Mouse (Mus musculus): Measurements from ENCODE around the gene Mad1l1. TPM values are rescaled to one million over a fixed set of nuclear protein-coding genes. Genes with fewer than 3 reads are reported as not detected.

Gene Mad1l1
- polyA plus RNA-seq, 1 experiment: 21.6 TPM

DNA sequence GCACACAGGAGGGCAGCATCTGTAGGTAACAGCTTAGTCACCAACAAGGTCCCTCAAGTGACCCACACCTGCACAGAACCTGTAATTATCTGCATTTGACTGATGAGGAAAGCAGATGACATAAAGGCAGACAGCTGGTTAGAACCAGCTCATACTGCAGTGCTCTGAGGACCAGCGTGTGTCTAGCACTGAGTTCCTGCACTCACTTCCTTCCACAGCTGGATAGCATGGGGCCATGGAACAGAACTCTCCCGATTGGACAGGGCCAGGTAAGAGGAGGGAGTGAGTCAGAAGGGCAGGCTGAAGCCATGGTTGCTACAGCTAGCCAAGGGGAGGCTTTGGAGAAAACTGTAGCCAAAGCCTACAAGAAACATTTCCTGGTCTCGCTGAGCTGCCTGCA lies 259.0 kb downstream of the Mad1l1 start:
- DNase-seq (ENCODE audit: low read depth): no peak

DNA sequence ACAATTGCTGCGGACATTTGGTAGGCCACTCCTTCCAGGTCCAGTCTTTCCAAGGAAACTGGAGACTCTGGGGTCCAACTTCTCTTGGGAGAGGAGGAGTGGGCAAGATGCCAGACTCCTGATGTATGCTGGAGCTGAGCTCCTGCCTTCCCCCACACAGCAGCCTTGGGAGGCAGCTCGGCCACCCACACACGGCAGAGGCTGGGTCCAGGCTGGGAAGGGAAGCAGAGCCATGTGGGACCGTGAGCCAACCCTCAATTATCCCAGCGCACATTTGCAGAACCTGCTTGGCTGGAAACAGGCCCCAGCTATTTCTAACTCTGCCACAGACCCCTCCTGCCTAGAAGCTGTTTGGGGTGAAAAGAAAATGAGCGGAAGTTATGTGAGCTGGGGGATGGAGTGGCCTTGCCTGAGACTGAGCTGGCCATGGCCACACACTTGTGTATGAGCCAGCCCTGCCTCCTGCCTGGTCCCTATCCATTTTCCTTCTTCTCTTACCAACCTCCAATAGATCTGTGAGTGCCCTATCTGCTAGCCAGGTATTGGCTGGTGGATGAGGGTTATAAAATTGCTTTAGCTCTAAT lies 260.0 kb downstream of the Mad1l1 start:
- no peak for DNase-seq (ENCODE audit: low read depth)

DNA sequence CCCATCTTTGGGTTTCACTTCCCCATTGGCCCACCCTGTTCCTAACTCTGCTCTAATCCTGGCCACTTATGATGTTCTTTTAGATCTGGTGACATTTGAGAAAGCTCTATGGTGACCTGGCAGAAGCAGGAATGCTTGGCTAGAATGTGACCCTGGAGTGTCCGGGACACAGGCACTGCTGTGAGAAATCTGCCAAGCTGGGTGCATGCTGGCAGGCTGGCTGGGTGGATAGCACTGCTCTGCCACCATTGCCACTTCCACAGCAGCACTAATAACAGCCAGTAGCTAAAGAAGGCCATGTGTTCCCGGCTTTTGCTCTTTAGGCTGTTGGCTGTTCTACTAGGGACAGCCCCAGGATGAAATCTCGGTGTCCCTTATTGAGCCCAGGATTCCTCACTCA lies 265.1 kb downstream of the Mad1l1 start:
- DNase-seq (ENCODE audit: low read depth): no peak

DNA sequence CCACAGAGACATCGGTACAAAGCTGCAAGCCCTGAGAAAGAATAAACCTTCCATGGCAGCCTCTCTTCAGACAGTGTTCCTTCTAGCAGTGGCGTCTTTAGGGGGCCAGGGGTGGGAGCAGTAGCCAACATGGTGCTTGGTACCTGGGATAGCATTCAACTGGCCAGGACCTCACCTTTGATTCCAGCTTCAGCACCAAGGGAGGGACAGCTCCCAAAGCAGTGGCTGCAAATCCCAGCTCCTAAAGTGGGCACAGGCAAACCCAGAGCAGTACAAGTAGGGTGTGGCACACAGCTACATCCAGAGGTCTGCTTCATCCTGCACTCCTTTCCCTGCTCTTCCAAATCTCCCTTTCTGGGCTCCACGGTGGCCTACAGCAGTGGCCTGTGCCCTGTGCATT lies 265.9 kb downstream of the Mad1l1 start:
- no peak for DNase-seq (ENCODE audit: low read depth)

DNA sequence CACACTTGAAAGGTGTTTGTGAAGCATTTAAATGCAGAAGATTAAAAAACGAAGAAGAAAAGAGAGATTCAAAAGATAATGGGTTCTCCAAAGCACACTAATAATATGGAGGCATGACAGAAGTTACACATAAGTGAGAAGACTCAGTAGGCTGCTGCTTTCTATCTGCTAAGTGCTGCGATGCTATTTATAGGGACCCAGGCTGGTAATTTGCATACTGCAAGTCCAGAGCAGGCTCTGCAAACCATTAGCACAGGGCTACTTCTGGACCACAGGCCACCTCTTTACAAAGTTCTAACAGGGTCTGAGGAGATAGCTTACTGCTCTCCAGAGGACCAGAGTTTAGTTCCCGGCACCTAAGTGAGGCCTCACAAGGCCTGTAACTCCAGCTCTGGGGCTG lies 267.7 kb downstream of the Mad1l1 start:
- DNase-seq (ENCODE audit: low read depth): no peak

DNA sequence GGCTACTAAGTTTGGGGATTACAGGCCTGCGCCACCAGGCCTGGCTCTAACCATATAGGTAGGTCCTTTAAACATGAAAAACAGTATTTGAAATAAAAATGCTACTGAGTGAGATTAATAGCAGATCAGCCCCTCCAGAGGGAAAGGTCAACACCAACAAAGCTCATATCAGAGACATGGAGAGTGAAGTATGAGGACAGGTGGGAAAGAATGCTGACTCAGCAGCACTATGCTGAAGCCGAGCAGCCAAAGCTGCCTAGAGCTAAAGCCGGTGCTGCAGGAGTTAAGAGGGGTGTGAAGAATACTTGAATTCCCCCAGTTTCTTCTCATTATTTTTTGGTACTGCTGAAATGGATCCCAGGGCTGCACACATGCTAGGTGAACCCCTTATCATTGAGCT lies 268.9 kb downstream of the Mad1l1 start:
- no peak for DNase-seq (ENCODE audit: low read depth)

DNA sequence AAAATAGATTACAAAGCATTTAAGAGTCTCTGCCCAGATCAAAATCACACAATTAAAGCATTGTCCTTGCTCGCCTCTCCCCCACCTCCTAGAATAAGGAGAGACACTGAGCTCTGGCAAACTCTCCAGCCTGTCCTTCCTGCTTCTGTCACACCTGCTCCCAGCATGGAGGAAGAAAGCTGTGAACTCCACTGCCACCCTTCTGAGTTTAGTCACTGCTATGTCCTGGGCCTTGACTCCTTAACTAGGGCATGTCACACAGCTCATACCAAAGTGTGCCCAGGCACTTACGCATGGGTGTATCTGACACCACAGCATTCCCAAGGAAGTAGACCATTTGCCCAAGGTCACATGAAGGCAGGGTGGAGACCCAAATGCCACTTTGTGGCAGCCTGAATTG lies 275.9 kb downstream of the Mad1l1 start:
- no peak for DNase-seq (ENCODE audit: low read depth)

DNA sequence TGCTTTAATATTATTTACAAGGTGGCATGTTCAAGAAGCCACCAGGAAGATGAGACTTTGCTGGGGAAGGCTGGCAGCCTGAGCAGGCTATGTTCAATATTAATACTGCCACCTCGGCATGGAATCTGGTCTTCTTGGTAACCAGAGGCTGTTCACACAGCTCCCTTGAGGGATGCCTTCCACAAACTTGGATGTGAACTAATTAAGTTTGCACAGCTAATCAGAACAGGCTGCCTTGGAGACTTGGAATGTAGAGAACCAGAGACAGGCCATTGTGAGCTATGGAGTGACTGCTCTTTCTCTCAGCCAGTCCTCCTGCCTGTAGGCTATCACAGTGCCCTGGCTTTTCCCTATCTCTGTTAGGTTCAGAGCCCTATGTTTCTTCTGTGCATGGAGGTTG lies 278.4 kb downstream of the Mad1l1 start:
- no peak for DNase-seq (ENCODE audit: low read depth)

DNA sequence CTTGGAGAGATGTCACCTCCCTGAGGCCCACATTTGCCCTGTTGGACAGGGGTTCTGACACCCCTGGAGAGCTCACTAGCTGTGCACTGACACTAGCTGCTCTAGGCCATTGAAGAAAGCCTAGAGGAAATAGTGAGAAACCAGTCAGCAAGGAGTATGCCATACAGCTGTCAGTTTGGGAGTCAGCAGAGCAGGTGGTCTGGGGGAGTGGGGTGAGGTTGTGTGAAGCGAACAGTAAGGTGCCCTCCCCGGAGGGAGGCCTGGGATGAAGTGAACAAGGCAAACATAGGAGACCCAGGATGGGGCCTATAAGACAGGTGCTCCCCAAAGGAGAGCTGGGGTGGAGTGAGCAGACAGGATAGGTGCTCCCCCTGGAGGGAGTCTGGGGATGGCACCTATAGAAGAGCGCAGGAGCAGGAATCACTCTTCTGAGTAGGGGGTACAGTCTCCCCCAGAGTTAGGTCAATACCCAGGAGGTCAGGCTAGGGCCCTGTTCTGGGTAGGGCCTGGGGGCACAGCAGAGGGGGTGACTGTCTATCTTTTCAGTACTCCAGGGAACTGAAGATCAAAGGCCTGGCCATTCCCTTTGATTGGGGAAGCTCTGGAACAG lies 279.2 kb downstream of the Mad1l1 start:
- DNase-seq (ENCODE audit: low read depth): no peak

DNA sequence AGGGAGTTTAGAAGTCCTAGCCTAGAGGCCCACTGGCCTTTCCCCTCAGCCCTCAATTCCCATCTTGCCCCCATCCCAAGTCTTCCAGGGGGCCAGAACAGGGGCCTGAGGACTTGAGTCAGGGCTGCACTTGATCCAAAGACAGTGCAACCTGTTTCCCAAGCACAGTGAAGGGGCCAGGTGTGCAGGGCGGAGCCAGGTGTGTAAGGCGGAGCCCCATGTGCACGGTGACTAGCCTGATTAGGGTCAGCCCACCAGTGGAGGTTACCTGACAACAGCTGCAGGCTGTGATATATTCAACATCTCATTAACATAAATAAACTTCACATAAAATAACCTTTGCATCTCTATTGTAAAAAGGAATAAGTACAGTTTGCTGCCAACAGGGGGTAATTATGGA lies 280.3 kb downstream of the Mad1l1 start:
- no peak for DNase-seq (ENCODE audit: low read depth)

DNA sequence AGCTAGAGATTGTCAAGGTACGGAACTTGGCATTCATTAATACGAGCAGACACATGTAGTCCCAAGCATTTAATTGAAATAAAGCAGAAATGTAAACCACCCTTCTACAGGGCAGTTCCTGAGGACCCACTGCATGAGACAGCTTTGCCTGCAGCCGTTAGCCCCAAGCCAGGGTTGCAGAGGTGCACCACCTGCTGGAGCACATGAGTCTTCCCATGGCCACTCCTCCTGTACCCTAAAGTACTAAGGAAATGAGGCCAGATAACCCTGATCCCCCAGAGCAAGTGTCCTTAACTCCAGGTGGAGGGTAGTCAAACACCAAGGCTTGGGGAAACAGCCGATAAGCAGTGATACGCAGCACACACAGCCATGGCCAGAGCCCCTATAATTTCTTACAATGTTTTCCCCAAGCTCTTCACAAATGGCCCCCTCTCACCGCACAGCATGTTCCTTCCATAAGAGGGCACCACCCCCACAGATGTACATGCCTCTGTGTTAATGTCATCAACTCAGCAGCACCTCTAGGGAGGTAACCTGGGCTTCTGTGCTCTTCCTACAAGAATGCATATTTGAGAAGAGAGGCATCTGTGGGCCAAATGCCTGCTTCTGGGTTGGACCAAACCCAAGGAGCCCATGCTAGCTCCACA lies 283.6 kb downstream of the Mad1l1 start:
- DNase-seq (ENCODE audit: low read depth): no peak

DNA sequence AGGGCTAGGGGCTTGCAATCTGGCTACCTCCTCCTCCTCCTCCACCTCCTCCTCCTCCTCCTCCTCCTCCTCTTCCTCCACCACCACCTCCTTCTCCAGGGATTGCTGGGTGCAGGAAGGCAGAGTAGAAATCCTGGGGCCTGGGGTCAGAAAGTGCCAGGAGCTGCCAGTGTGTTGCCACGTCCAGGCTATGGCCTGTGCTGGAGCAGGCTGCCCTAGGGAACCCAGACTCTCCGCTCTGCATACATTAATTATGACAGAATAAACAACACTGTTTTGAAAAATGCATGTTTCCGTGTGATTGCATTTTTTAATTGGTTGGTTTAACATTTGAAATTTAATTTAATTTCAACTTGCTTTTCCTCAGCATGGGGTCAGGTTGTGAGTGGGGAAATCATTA lies 285.7 kb downstream of the Mad1l1 start:
- no peak for DNase-seq (ENCODE audit: low read depth)

DNA sequence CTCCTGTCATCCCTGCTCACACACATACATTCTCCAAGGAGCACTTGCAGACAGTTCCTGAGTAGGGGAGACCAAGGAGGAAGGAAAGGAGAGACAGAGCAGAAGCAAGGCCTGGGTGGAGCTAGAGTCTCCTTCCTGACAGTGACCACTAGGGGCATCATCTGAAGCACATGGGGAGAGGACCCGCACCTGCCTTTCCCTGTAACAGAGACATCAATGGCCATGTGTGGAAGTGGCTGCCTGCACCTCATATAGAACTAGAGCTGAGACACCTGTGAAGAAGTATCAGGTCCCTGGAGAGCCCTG lies 286.4 kb downstream of the Mad1l1 start:
- DNase-seq (ENCODE audit: low read depth): no peak

DNA sequence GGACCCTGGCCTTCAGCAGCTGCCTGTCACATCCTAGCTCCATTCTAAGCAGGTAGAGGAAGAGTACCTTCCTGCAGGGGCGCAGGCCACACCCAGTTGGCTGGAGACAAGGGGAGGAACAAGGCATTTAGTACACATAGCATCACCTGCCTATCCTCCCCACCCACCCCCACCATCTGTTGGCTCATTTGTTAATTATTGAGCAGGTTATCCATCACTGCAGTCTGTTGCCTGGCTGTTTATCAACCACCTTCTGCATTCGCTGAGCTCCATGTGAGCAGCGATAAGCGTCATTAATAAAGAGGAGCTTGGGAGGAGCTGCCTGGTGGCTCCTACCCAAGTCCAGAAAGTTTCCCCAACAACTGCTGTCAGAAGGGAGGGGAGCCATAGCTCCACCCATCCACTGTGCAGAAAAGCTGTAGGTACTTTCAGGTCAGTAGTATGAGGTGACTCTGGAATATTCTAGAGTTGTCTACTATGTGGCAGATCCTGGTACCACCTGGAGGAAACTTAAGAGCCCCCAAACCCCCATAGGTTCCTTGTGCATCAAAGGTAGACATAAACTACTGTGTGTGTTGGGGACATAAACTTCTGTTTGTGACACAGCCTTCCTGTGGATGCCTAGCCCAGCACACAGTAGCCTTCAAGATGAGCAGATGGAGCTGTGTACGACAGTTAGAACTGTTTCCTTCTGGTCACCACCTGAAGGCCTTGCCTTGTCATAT lies 286.9 kb downstream of the Mad1l1 start:
- no peak for DNase-seq (ENCODE audit: low read depth)

DNA sequence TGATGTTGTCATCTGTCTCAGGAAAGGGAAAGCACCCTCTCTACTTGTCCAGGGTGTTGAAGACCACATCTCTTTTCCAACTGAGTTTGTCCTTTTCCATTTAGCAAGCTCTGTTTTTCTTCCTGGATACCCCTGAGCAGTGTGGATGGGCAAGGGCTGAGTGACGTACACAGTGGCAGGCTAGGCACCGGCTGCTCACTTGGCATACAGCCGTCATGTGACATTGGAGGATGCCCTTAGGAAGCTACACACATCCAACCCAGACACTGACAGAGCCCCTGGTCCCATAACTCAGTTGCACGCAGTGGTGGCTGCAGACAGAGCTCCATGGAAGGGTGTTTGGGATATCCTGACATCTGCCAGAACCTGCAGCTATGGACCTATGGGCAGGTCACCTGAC lies 295.0 kb downstream of the Mad1l1 start:
- DNase-seq (ENCODE audit: low read depth): no peak

DNA sequence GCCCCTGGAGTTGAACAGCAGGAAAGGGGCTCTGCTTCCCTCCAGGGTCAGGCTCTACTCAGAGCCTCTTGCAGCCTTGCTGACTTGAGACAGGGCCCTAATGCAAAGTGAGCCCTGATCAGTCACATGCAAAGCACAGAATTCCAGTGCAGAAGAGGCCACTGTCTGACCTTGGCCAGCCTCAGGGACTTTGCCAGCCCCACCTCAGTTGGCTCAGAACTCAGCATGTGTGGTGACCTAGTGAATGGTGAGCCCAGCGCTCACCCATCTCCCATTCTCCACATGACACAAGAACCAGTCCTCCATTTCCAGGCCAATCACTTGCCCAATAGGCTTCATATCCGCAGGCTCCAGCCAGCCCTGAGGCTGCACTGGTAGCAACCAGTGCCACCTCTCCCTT lies 296.1 kb downstream of the Mad1l1 start:
- DNase-seq (ENCODE audit: low read depth): no peak

DNA sequence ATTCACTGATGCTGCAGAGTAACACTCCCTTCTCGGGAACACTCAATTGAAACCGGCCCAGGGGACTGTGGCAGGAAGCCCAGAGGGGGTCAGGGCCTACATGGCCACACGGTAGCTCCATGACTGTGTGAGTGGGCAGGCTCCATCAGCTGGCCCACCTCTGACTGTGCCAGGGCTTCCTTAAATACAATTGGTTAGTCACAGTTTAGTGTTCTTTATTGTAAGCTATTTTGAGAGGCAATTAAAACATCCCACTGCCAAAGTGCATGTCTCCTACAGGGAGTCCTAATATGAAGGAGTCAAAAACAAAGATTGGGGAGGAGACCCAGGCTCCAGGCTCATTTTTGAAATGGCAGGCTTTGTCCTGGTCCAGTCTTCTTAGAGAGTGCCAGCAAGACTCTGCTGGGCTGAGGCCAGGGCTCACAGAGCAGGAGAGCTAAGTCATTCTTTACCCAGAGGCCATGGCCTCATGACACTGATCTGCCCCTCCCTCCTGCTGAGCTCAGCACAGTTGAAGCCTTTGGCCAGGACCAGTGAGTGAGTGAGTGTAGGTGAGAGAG lies 297.3 kb downstream of the Mad1l1 start:
- peak; percentile 4 for DNase-seq (ENCODE audit: low read depth)

DNA sequence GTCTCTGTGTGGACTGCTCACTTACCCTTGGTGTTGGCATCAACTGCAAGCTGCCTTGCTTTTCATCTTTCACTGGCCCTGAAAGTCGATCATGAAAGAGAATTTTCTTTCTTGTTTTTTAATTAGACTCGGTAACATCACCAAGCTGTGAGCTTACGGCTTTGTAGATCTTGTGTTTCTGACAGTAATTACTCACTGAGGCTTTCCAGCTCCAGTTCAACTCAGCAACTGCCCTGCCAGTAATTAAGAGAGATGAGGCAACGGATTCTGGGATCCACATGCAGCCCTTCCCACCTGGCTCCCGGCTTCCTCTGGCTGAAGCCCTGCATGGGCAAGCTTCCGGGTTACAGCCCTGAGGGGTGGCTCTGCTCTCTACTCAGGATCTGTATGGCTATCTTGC lies 298.5 kb downstream of the Mad1l1 start:
- no peak for DNase-seq (ENCODE audit: low read depth)

DNA sequence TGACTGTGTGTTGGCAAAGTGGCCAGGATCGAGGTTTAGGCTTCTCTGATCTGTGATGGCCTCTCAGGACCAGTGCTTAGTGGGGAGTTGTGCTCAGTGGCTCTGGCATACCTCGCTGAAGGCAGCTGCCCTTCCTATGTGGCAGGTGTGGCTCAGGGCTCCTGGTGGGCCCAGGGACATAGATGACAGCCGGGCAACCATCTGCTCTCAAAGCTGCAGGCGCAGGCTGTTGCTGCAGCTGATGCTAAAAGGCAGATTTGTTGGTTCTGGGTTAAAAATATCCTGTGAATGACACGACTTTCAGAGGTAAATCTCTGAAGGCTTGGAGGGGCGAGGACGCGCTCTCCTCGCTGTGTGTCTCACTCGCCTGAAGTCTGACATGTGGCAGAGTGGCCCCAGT lies 299.6 kb downstream of the Mad1l1 start:
- DNase-seq (ENCODE audit: low read depth): no peak

DNA sequence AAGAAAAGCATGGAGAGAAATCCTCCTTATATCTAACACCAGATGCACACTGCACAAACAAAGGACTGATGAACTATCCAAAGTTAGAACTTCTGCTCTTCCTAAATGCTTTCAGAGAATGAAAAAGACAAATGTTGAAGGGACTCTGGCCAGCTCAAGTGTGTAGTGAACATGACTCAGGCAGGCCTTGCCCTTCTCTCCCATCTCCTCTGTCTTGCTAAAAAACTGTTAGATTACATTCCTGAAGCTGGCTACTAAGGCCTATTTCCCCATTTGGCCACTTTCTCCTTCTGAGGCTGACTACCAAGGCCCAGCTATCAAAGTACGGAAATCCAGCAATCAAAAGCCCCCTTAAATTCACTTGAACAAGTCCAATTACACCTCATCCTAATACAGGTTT lies 301.7 kb downstream of the Mad1l1 start:
- DNase-seq (ENCODE audit: low read depth): no peak

DNA sequence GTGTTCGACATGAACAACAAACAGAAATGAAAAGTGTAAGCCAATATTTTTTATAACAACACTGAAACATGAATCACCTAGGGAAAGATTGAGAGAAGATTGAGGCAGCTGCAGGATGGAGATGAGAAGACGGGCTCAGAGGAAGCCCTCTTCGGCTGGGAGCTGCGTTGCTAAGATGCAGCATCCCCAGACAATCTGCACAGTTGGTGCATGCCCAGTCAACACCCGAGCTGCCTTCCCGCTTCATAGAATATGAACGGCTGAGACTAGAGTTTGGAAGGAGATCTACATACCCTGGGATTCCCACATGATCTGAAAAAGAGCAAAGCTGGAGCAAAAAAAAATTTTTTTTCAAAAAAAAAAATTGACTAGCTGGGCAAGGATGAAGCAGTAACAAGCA lies 302.6 kb downstream of the Mad1l1 start:
- no peak for DNase-seq (ENCODE audit: low read depth)

DNA sequence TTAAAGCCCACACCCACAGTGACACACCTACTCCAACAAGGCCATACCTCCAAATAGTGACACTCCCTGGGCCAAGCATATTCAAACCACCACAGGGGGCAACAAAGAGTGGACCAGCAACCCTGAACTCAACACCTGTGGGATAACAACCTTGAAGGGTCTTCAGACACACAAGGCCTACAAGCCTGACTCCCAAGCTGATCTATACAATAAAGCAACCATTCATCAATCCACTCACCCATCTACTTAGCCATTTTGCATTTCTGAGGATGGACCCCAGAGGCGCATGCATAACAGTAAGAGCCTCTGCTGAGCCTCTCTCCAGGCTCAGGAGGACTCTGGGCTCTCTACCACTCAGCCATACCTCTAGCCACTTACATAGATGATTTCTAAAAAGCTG lies 304.5 kb downstream of the Mad1l1 start:
- DNase-seq (ENCODE audit: low read depth): no peak

DNA sequence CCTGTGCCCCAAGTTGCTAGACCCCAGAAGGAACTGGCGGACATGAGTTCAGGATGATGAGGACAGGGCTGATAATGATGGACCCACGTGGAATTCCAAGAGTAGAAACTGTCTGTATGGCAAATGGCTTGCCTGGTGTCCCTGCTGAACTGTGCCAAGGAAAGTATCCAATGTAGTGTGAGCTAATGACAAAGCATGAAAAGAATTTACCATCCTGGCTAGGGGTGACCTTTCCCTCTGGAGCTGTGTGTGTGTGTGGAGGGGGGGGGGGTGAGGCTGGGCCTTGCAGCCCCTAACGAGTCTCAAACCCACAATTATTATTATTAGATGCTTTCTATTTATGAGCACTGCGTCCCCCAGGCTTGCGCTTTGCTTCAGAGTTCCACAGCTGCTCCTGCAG lies 307.7 kb downstream of the Mad1l1 start:
- DNase-seq (ENCODE audit: low read depth): no peak

All from gonadal fat pad, adult 2 months (tissue).